Mouse (Mus musculus) mouse trophoblast stem cell (cell line): ENCODE measurements at regions not wholly inside any gene's neighbourhood (a gene's known extent, or its start where the extent isn't known, plus 50 kb on each side); places are given as distances from the start of the nearest gene placed in this dataset.
"Not testable (repeated sequence)": the region's sequence is repeated elsewhere in the genome, so short reads cannot be mapped to it uniquely, and the experiment has no call there.

Experiments
- in situ Hi-C, 2 experiments: fragments of 300-500 bp; cut with MseI, MboI; formaldehyde crosslinking; loops; 2 replicates in 1 of 2; 3 replicates in 1 of 2; pipeline ENCODE4 v1.15.1; 2025

GRCm38 (mm10) chr11:111932052-111932451 is 850.0 kb upstream of the Sox9 start:
- in situ Hi-C loops, result no loop called here

DNA sequence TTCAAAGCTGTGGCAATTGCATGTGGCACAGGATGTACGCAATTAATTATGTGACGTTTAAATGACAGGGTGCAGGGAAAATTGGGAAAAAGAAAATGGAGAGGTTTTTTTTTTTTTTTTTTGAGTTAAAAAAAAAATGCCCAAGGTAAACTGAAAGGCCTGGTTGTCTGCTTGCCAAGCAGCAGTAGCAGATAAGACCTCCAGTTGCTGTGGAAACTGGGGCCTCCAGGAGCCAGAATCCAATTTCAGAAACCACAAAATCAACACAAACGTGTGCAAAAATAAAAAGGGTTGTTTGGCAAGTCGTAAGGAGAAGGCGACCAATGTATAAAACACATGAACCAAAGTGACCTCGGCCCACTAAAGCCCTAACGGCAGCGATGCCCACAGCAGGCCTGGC is 837.7 kb upstream of the Sox9 start:
- in situ Hi-C loops, result no loop called here

GRCm38 (mm10) chr11:111945806-111946205 is 836.2 kb upstream of the Sox9 start:
- in situ Hi-C loops, result no loop called here

DNA sequence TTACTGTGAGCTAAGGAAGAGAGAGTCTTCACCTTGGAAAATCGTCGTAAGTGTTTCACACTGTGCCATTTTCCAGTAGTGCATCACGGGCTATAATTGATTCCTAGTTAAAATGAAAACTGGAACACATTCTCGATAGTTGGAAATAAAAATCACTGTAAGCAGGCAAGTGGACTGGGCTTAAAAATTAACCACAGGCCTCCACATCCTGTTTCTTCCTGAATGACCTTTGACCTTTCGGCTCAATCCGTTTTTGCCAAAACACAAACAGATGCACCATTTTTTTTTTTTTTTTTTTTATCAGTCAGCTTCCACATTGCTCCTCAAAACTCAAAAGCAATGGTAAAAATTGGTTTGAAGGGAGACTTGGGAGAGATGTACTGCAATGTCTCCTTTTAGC is 834.4 kb upstream of the Sox9 start:
- in situ Hi-C loops, result no loop called here

GRCm38 (mm10) chr11:111953421-111953820 is 828.6 kb upstream of the Sox9 start:
- in situ Hi-C loops, result no loop called here

DNA sequence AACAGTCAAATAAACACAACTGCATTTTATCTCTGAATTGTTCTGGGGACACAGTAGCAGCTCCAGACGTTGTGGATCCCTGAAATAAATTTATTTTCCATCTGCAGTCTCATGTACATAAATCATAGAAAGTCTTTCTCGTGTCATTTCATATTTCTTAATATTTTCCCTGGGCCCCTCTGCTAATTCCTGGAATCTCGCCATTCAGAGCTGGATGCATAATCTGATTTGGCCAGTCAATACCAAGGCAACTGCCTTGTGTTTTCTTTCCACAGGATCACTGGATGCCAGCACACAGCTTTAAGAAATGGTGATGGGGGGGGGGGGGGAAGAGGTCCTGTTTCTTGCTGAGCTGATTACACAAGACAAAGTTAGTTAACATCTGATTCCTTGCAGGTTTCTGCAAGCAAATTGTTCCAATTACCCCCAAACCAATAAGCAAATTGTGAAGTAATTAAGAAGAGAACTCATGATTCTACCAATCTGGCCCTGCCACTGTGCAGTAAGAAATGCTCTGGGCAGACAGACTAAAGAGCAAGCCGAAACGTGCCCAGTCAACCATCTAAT is 824.2 kb upstream of the Sox9 start:
- in situ Hi-C loops, result no loop called here

- in situ Hi-C loops, result no loop called here
These were observed 820.8 kb upstream of the Sox9 start for GRCm38 (mm10) chr11:111961047-111961837.

- in situ Hi-C loops, result no loop called here
These were observed 820.2 kb upstream of the Sox9 start for GRCm38 (mm10) chr11:111961846-111962245.

- in situ Hi-C loops, result no loop called here
These were observed 818.0 kb upstream of the Sox9 start for GRCm38 (mm10) chr11:111964066-111964465.

- in situ Hi-C loops, result no loop called here
These were observed 815.6 kb upstream of the Sox9 start for GRCm38 (mm10) chr11:111966401-111966800.

DNA sequence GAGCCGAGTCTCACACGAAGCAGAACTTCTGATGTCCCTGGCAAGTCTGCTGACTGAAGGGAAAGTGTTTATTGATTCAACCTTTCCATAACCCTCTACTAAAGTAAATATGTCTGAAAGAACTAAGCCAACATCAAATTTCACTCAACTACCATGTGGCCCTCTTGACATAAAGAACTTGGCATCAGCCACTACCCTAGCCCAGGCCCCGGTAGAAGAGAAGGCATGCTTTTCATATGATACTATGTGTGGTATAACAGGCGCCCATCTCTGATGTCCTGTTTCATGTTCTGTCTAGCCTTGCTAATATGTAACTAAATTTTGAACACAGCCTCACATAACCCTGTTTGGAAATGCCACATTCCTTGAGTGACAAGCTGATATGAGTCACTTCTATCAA is 811.0 kb upstream of the Sox9 start:
- in situ Hi-C loops, result no loop called here

GRCm38 (mm10) chr11:111978667-111979066 is 803.4 kb upstream of the Sox9 start:
- in situ Hi-C loops, result no loop called here

DNA sequence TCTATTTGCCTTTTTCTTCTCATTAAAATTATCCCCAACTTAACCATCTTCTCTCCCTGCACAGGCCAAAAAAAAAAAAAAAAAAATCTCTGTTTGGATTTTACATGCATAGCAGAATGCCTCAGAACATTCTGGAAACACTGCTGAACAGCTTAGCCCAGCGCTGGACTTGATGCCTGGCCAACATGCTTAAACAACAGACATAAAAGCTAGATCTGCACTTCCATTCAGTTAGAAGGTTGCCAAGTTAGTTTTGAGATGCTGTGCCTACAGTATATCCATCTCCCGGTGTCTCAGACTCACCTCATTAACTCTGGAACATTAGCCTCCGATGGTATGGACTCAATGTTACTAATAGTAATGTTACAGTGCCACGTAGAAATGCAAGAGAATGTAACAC is 785.6 kb upstream of the Sox9 start:
- in situ Hi-C loops, result no loop called here

DNA sequence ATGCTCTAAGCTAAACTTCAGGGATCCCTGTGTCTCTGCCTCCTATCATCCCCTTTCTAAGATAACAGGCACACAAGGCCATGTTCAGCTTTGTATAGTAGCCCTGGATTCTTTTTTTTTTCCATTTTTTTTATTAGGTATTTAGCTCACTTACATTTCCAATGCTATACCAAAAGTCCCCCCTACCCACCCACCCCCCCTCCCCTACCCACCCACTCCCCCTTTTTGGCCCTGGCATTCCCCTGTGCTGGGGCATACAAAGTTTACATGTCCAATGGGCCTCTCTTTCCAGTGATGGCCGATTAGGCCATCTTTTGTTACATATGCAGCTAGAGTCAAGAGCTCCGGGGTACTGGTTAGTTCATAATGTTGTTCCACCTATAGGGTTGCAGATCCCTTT is 771.2 kb upstream of the Sox9 start:
- in situ Hi-C loops, result not testable (repeated sequence)

GRCm38 (mm10) chr11:112017906-112018305 is 764.1 kb upstream of the Sox9 start:
- in situ Hi-C loops, result no loop called here

DNA sequence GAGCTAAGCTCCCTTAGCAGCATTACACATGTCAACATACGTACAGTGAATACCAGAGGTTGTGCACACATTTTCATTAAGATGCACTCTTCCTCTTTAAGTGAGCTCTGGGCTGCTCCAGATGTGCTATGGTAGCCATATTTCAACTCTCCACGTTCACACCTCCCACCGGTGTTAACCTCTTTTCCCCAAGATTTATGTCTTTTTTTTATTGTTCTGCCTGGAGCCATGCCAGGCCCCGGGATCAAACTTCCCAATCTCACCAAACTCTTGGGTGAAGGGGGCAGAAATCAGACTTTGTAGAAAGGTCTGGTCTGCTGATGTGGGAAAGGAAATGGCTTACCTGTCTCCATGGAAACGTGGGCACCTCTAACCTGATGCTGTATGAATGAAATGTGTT is 754.0 kb upstream of the Sox9 start:
- in situ Hi-C loops, result no loop called here

DNA sequence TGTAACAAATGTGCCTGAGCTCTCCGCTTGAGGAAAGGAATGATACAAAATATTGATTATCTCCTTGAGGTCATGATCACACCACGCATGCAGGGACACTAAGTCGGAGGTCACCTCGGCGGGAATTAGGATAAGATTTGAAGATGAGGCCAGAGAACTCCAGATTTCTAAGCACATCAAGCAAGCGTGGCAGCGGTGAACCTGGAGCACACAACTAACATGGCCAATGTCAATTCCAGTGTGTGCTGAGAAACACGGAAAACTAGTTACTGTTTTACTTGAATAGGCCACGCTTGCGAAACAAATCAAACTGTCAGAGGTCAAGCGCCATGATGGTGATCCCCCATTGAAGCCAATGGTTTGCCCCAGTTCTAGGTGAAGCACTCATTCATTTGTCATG is 743.3 kb upstream of the Sox9 start:
- in situ Hi-C loops, result no loop called here

DNA sequence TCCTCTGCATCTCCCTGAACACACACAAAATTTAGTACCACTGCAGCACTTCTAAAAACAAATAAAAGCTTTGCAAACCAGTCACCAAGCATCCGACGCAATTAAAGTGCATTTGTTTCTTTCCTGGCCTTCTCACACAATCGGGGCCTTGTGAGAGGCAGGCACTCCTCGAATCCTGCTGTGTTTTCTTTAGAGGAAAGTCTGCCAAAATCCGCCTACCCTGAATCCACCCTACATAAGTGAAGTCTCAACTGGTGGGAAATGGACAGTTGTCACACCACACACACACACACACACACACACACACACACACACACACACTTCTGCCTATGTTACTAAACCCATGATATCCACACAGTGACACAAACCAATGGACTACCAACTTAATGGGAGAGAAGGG is 737.6 kb upstream of the Sox9 start:
- in situ Hi-C loops, result no loop called here

DNA sequence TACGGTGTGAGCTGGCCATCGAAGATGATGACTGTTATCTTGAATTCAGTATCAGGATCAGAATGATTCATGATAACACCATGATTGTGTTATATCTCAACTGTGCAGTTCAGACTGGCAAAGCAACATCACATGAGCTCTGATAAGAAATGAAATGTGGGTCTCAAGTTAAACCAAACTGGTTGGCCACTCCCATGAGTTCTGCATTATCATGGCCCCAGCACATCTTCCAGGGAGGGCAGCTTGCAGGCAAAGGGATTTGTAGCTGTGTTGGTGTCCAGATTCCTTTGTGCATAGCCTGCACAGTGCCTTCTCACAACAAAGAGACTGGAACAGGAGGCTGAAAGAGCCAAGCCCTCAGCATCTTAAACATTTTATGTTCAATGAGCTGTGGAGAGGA is 736.7 kb upstream of the Sox9 start:
- in situ Hi-C loops, result no loop called here

DNA sequence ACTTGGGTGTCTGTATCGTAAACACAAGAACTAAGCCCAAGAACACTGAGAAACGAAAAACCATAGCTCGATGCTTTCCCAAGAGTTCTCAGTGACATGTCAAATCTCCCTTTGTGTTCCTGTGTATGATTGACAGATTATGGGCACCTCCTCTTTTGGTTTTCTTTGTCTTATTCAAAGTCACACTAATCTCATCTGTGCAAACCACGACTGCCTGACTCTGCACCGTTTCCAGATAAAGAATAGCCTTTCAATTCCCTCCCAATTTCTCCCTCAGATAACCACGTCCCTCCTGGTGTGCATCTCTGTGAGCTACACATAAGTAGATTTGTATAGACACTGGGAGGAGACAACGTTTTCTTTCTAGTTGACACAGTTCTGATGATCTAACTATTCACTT is 731.7 kb upstream of the Sox9 start:
- in situ Hi-C loops, result no loop called here

- in situ Hi-C loops, result no loop called here
These were observed 726.4 kb upstream of the Sox9 start for GRCm38 (mm10) chr11:112055591-112055990.

- in situ Hi-C loops, result no loop called here
These were observed 714.8 kb upstream of the Sox9 start for GRCm38 (mm10) chr11:112067176-112067575.

DNA sequence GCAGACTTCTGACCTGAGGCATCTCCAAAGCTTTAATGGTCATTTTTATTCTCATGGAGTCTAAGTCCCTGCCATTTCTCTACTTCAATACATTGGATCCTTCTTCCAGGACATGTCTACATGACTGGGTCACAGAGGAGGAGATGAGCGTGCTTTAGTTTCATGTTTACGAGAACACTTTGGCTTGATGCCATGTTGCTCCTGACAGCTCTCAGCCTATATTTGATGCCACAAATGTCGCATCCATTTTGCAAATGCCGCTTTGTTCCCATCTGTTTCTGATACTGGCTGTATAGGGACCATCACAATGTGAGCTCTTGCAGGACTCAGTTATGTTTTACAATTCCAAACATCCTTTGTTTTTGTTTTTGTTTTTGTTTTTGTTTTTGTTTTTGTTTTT is 713.2 kb upstream of the Sox9 start:
- in situ Hi-C loops, result no loop called here

DNA sequence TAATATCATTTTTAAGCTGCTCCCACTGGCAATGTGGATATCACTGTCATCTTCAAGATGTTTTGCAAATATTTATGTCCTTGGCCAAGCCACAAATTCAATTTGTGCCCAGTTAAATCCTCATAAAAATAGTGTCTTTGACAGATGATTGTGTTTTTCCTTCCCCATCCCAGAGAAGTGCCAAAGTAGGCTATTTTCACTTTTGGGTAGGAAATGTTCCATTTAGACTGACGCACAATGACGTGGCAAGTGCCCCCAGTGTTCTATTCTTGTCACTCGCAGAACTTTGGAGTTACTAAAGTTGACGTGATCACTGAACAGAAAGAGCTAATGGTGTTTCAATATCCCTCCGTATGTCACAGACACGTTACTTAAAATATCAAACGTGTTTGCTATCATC is 710.5 kb upstream of the Sox9 start:
- in situ Hi-C loops, result no loop called here
